Mouse (Mus musculus) heart, adult 2 months (tissue): ENCODE measurements at regions not wholly inside any gene's neighbourhood (a gene's known extent, or its start where the extent isn't known, plus 50 kb on each side); places are given as distances from the start of the nearest gene placed in this dataset.

Source experiments
- CTCF ChIP-seq: fragments of 200-600 bp; IDR thresholded peaks from 2 replicates; pipeline ENCODE4 v1.8.1; 2022; ENCODE audit warnings: antibody characterized with exemption, mild to moderate bottlenecking, moderate library complexity
- EP300 ChIP-seq: fragments of 200-500 bp; IDR thresholded peaks from 2 replicates; pipeline ENCODE4 v1.6.1; 2011; ENCODE audit warnings: low read depth, low read length, control low read depth; ENCODE audit not compliant: insufficient read depth
- POLR2A ChIP-seq: fragments of 200-500 bp; IDR thresholded peaks from 2 replicates; pipeline ENCODE4 v1.6.1; 2011; ENCODE audit warnings: mild to moderate bottlenecking, low read depth, low read length, control low read depth; ENCODE audit not compliant: insufficient read depth

- TF ChIP-seq CTCF (no peak), POLR2A (no peak), EP300 (no peak)
Measured at GRCm38 (mm10) chr16:52588291-52588781, 134.5 kb upstream of the Alcam start.
